Mouse (Mus musculus): ENCODE results near the gene Olfr492.

- TF ChIP-seq CTCF (IDR thresholded peaks at IDR 0.05; ENCODE audit: low read depth) (no peak), EP300 (IDR thresholded peaks at IDR 0.05; ENCODE audit: low read depth) (no peak)
These were observed 41.6 kb upstream of the Olfr492 start, which contains the start of gene Olfr494 for GRCm38 (mm10) chr7:108365035-108365434.

Data from heart, postnatal 0 days (tissue).